Mouse (Mus musculus) c-Kit-positive CD71-positive TER-119-positive erythroid progenitor cells, embryonic 14.5 days (primary cell): ENCODE measurements around the gene Agpat1.

ENCODE experiments used
- DNase-seq: peaks from one replicate; pipeline ENCODE4 v3.0.0-alpha.2; 2013; ENCODE audit warnings: low spot score

Gene Agpat1

GRCm38 (mm10) chr17:34604061-34604508 lies at the start of gene Agpat1:
Gene Agpat1, plus strand, starts transcription at chr17:34604262.
- DNase-seq = peak; percentile 99

GRCm38 (mm10) chr17:34555483-34555882 lies 48.6 kb upstream of the Agpat1 start:
- DNase-seq = peak; percentile 62

- no peak for DNase-seq
Observed at GRCm38 (mm10) chr17:34556406-34556805, 47.7 kb upstream of the Agpat1 start.

- DNase-seq = no peak
Observed at GRCm38 (mm10) chr17:34557411-34557810, 46.7 kb upstream of the Agpat1 start.

- no peak for DNase-seq
Observed at GRCm38 (mm10) chr17:34559116-34559515, 44.9 kb upstream of the Agpat1 start.

GRCm38 (mm10) chr17:34559895-34560294 lies 44.2 kb upstream of the Agpat1 start:
- peak; percentile 30 for DNase-seq

GRCm38 (mm10) chr17:34560438-34560837 lies 43.6 kb upstream of the Agpat1 start:
- no peak for DNase-seq

GRCm38 (mm10) chr17:34561200-34561599 lies 42.9 kb upstream of the Agpat1 start:
- no peak for DNase-seq

- no peak for DNase-seq
Observed at GRCm38 (mm10) chr17:34562595-34562994, 41.5 kb upstream of the Agpat1 start.

- no peak for DNase-seq
Observed at GRCm38 (mm10) chr17:34563354-34563753, 40.7 kb upstream of the Agpat1 start.

- no peak for DNase-seq
Observed at GRCm38 (mm10) chr17:34564003-34564421, 40.0 kb upstream of the Agpat1 start, which contains the start of gene Notch4. Gene Notch4, plus strand, starts transcription at chr17:34564268.

GRCm38 (mm10) chr17:34564796-34565195 lies 39.3 kb upstream of the Agpat1 start:
- DNase-seq = no peak

- no peak for DNase-seq
Observed at GRCm38 (mm10) chr17:34567311-34567710, 36.8 kb upstream of the Agpat1 start.

- no peak for DNase-seq
Observed at GRCm38 (mm10) chr17:34568421-34568820, 35.6 kb upstream of the Agpat1 start.

- no peak for DNase-seq
Observed at GRCm38 (mm10) chr17:34569919-34570318, 34.1 kb upstream of the Agpat1 start.

GRCm38 (mm10) chr17:34571875-34572274 lies 32.2 kb upstream of the Agpat1 start:
- no peak for DNase-seq

GRCm38 (mm10) chr17:34572361-34572760 lies 31.7 kb upstream of the Agpat1 start:
- DNase-seq = no peak

GRCm38 (mm10) chr17:34576577-34576976 lies 27.5 kb upstream of the Agpat1 start:
- DNase-seq = no peak

GRCm38 (mm10) chr17:34578070-34578469 lies 26.0 kb upstream of the Agpat1 start:
- DNase-seq = no peak

GRCm38 (mm10) chr17:34582528-34582927 lies 21.5 kb upstream of the Agpat1 start:
- DNase-seq = no peak

GRCm38 (mm10) chr17:34583397-34583796 lies 20.7 kb upstream of the Agpat1 start:
- no peak for DNase-seq

- no peak for DNase-seq
Observed at GRCm38 (mm10) chr17:34583819-34584218, 20.2 kb upstream of the Agpat1 start.

- no peak for DNase-seq
Observed at GRCm38 (mm10) chr17:34585121-34585520, 18.9 kb upstream of the Agpat1 start.

GRCm38 (mm10) chr17:34585877-34586771 lies 17.9 kb upstream of the Agpat1 start:
- no peak for DNase-seq
